Mouse (Mus musculus): ENCODE measurements around the gene Rpl13a.

DNA sequence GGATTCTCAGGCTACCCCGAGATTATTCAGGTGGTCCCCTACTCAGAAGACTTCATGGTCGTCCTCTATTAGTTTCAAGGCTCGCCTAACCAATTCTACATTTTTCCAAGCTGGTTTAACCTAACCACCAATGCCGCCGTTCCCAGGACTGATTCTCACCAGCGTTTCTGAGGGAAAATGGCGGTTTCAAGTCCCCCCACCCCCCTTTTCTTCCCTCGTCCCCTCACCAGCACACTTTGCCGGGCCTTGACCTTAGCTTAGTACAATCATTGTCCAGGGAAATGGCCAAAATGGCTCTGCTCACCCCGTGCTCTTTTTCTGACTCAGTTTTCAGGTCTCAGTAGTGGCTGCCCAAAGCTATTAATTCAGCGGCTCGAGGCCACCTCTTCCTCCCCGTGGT, 46.8 kb upstream of the Rpl13a start:
- no peak for TF ChIP-seq CTCF (IDR thresholded peaks at IDR 0.05; ENCODE audit: low read depth)
- no peak for TF ChIP-seq EP300 (IDR thresholded peaks at IDR 0.05; ENCODE audit: low read depth)

Data from heart, postnatal 0 days (tissue).